Mouse (Mus musculus) cerebellum, adult 2 months (tissue): ENCODE measurements at regions not wholly inside any gene's neighbourhood (a gene's known extent, or its start where the extent isn't known, plus 50 kb on each side); places are given as distances from the start of the nearest gene placed in this dataset.

Source experiments
- CTCF ChIP-seq: fragments of 200-500 bp; IDR thresholded peaks from 2 replicates; pipeline ENCODE4 v1.5.1; 2011; ENCODE audit warnings: low read depth, mild to moderate bottlenecking, control low read depth, low read length, moderate library complexity, borderline replicate concordance; ENCODE audit not compliant: insufficient read depth
- POLR2A ChIP-seq: fragments of 200-500 bp; IDR thresholded peaks from 2 replicates; pipeline ENCODE4 v1.6.1; 2011; ENCODE audit warnings: low read length, control low read depth, borderline replicate concordance; ENCODE audit not compliant: insufficient read depth

DNA sequence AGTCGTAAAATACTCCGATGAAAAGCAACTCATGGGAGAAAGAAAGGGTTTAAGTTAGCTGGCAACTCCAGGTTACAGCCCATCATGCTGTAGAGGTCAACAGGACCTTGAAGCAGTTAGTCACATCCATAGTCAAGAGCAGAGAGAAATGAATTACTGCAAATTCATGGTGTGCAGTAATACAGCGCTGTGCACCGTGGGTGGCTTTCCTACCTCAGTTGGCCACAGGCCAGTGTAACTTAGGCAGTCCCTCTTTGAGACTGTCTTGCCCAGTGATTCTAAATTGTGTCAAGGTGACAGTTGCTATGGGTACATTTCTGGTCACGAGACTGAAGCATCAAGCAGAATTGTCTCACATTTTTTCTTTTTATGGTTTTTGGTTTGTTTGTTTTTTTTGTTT is 186.7 kb upstream of the Stac start:
- TF ChIP-seq POLR2A (no peak), CTCF (no peak)
